Mouse (Mus musculus) liver, adult 2 months (tissue): ENCODE results near the gene Zfp207.

ENCODE experiments used
- CTCF ChIP-seq: fragments of 200-500 bp; IDR thresholded peaks from 2 replicates; pipeline ENCODE4 v1.5.1; 2011; ENCODE audit warnings: low read depth, low read length, control low read depth
- POLR2A ChIP-seq: fragments of 200-500 bp; IDR thresholded peaks from 2 replicates; pipeline ENCODE4 v1.6.1; 2011; ENCODE audit warnings: low read length, control low read depth; ENCODE audit not compliant: insufficient read depth; ENCODE audit errors: extremely low read depth

- TF ChIP-seq CTCF (no peak), POLR2A (no peak)
Observed at GRCm38 (mm10) chr11:80382626-80383018, 457 bp upstream of the Zfp207 start.
